Mouse (Mus musculus): ENCODE data around the gene Six3. TPM values are rescaled to one million over a fixed set of nuclear protein-coding genes. Genes with fewer than 3 reads are reported as not detected.

The Six3 gene
- polyA plus RNA-seq (2012; ENCODE audit: insufficient read depth, insufficient read length, missing spikeins), result not detected in 2 replicates

DNA sequence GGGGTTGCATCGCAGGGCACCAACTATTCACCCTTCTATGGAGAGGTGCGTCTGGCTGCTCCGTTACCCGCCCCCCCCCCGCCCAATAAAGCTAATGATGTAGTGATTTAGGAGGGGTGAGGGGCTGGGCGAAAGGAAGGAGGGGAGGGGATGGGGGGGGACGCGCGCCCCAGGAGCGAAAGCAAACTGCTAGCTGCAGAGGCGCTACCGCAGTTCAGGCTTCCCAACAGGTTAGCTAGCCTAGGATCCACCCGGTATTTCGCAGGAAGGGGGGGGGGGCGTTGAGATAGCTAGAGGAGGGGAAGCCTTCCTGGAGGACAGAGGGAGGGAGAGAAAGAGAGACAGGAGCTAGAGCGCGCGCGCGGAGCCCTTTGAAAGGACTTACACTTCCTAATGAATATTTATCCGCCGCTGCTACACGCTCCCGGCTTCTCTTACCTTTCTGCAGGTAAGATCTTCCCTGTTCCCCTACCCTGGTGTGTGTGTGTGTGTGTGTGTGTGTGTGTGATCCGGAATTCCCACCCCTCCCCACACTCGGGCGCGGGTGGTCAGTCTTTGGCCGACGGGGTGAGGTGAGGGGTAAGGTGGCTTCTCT, at the start of gene Six3:
Gene Six3 (plus strand): TSS at position 343 of the 595 bp plus-strand sequence.
- Histone ChIP-seq H3K4me1 (ENCODE audit: control insufficient read depth, insufficient read depth, insufficient read length, low read length) (no peaks in the 10 kb centered on the region), H3K27ac (replicated peaks; ENCODE audit: low read depth, low read length) (no peak within 1 kb of the TSS), H3K4me3 (ENCODE audit: insufficient read depth, low read depth, low read length) (no peak within 1 kb of the TSS)

DNA sequence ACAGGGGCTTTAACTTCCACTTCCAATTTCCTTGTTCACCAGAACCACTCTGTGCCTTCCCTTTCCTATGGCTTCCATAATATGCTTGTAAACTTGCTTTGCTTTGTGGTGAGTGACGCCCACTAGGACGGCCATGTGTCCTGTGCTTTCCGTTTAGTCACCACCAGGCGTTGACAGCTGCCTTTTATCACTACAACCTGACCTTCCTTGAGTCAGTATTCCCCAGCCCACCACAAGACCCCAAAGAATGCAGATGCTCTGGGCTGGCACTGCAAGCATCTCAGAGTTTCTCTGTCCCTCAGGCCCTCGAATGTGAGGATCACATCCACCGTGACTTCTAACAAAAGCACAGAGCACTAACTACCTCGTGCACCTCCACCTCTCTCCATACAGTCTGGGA, 49.3 kb upstream of the Six3 start:
- no peak overlapping the region for H3K4me3 ChIP-seq (ENCODE audit: insufficient read depth, low read depth, low read length)

GRCm38 (mm10) chr17:85574023-85574422, 39.4 kb upstream of the Six3 start:
- H3K4me1 ChIP-seq (ENCODE audit: control insufficient read depth, insufficient read depth, insufficient read length, low read length), result no peaks in the 10 kb centered on the region
- H3K27ac ChIP-seq (replicated peaks; ENCODE audit: low read depth, low read length), result no peak overlapping the region
- no peak overlapping the region for H3K4me3 ChIP-seq (ENCODE audit: insufficient read depth, low read depth, low read length)

More for the DNA sequence above, 49.3 kb upstream of the Six3 start:
- Histone ChIP-seq H3K27ac (replicated peaks; ENCODE audit: low read depth, low read length) (no peak overlapping the region), H3K4me1 (ENCODE audit: control insufficient read depth, insufficient read depth, insufficient read length, low read length) (no peaks in the 10 kb centered on the region)

- H3K4me1 ChIP-seq (ENCODE audit: control insufficient read depth, insufficient read depth, insufficient read length, low read length), result no peaks in the 10 kb centered on the region
- H3K4me3 ChIP-seq (ENCODE audit: insufficient read depth, low read depth, low read length), result no peak overlapping the region
These were observed 35.1 kb upstream of the Six3 start for GRCm38 (mm10) chr17:85578290-85578689.

GRCm38 (mm10) chr17:85579350-85579749, 34.1 kb upstream of the Six3 start:
- no peak overlapping the region for H3K27ac ChIP-seq (replicated peaks; ENCODE audit: low read depth, low read length)
- H3K4me1 ChIP-seq (ENCODE audit: control insufficient read depth, insufficient read depth, insufficient read length, low read length), result no peaks in the 10 kb centered on the region
- no peak overlapping the region for H3K4me3 ChIP-seq (ENCODE audit: insufficient read depth, low read depth, low read length)

More at GRCm38 (mm10) chr17:85578290-85578689, 35.1 kb upstream of the Six3 start:
- no peak overlapping the region for H3K27ac ChIP-seq (replicated peaks; ENCODE audit: low read depth, low read length)

GRCm38 (mm10) chr17:85580221-85580620, 33.2 kb upstream of the Six3 start:
- no peak overlapping the region for H3K27ac ChIP-seq (replicated peaks; ENCODE audit: low read depth, low read length)
- no peaks in the 10 kb centered on the region for H3K4me1 ChIP-seq (ENCODE audit: control insufficient read depth, insufficient read depth, insufficient read length, low read length)
- H3K4me3 ChIP-seq (ENCODE audit: insufficient read depth, low read depth, low read length), result no peak overlapping the region

DNA sequence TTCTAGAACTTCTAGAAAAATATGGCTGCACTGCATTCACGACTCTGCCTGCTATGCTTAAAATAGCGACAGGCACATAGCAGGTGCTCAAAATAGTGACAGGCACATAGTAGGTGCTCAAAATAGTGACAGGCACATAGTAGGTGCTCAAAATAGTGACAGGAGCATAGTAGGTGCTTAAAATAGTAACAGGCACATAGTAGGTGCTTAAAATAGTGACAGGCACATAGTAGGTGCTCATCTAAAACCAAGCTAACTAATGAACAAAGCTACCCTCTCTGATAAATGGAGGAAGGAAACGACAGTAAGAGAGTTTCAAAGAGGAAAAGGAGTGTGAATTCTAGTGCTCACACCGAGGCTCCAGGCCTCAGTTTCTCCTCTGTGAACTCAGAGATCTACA, 29.2 kb upstream of the Six3 start:
- H3K4me3 ChIP-seq (ENCODE audit: insufficient read depth, low read depth, low read length), result no peak overlapping the region
- H3K27ac ChIP-seq (replicated peaks; ENCODE audit: low read depth, low read length), result no peak overlapping the region
- no peaks in the 10 kb centered on the region for H3K4me1 ChIP-seq (ENCODE audit: control insufficient read depth, insufficient read depth, insufficient read length, low read length)

GRCm38 (mm10) chr17:85584573-85584972, 28.8 kb upstream of the Six3 start:
- no peaks in the 10 kb centered on the region for H3K4me1 ChIP-seq (ENCODE audit: control insufficient read depth, insufficient read depth, insufficient read length, low read length)
- no peak overlapping the region for H3K4me3 ChIP-seq (ENCODE audit: insufficient read depth, low read depth, low read length)
- H3K27ac ChIP-seq (replicated peaks; ENCODE audit: low read depth, low read length), result no peak overlapping the region

- Histone ChIP-seq H3K4me3 (ENCODE audit: insufficient read depth, low read depth, low read length) (no peak overlapping the region), H3K4me1 (ENCODE audit: control insufficient read depth, insufficient read depth, insufficient read length, low read length) (no peaks in the 10 kb centered on the region), H3K27ac (replicated peaks; ENCODE audit: low read depth, low read length) (no peak overlapping the region)
These were observed 27.6 kb upstream of the Six3 start for GRCm38 (mm10) chr17:85585779-85586178.

- H3K4me1 ChIP-seq (ENCODE audit: control insufficient read depth, insufficient read depth, insufficient read length, low read length), result no peaks in the 10 kb centered on the region
- no peak overlapping the region for H3K27ac ChIP-seq (replicated peaks; ENCODE audit: low read depth, low read length)
- no peak overlapping the region for H3K4me3 ChIP-seq (ENCODE audit: insufficient read depth, low read depth, low read length)
These were observed 21.4 kb upstream of the Six3 start for GRCm38 (mm10) chr17:85591976-85592375.

DNA sequence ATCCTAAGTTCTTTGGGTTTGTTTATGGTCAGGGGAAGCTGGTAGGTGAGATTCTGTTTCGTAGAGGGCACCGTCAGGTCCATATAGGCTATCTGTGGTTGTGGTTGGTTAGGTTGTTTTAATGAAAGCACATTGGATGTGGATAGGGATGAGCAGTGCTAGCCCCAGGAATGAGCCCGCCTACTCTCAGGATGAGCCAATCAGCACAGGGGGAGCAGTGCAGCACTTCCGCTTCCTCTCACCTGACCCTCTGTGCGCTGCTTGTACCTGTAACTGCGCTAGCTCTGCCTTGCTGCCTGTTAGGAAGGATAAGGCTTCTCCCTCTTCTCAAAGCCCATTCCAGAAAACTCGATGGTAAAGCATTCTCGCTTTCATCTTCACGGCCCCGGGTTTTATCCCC, 17.6 kb upstream of the Six3 start:
- Histone ChIP-seq H3K4me1 (ENCODE audit: control insufficient read depth, insufficient read depth, insufficient read length, low read length) (no peaks in the 10 kb centered on the region), H3K4me3 (ENCODE audit: insufficient read depth, low read depth, low read length) (no peak overlapping the region), H3K27ac (replicated peaks; ENCODE audit: low read depth, low read length) (no peak overlapping the region)

DNA sequence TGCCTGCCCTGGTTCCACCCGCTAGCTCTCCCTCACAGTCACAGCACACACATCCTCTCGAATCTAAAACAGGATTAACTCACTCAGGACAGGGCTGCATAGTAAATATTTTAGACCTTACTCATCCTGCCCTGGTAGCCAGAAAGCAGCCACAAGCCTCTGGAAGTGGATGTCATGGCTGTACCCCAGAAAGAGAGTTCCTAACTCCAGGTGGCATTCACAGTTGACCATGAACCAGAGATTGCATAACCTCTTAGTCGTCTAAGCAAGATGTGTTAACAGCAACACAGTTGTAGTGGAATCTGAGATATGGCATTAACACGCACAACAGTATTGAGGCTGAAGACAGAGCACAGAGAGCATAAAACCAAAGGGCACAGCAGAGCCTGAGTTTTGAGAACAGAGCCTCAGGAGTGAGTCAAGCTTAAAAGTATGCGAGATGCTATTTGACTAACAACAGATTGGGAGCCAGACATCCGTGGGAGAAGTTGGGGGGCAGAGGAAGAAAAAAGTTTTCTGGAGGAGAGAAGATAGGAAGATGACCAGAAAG, 17.0 kb upstream of the Six3 start:
- Histone ChIP-seq H3K27ac (replicated peaks; ENCODE audit: low read depth, low read length) (no peak overlapping the region), H3K4me3 (ENCODE audit: insufficient read depth, low read depth, low read length) (no peak overlapping the region), H3K4me1 (ENCODE audit: control insufficient read depth, insufficient read depth, insufficient read length, low read length) (no peaks in the 10 kb centered on the region)

DNA sequence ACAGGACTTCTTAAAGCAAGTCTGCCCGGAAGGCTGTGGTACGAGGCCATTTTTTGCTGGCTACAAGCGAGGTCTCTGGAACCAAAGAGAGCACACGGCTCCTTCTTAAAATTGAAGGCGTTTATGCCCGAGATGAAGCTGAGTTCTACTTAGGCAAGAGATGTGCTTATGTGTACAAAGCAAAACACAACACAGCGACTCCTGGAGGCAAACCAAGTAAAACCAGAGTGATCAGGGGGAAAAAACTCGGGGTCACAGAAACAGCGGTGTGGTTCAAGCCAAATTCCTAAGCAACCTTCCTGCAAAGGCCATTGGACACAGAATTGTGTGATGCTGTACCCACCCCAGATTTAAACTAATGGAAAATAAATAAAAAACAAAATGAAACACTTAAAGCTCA, 13.9 kb upstream of the Six3 start:
- no peak overlapping the region for H3K4me3 ChIP-seq (ENCODE audit: insufficient read depth, low read depth, low read length)
- H3K4me1 ChIP-seq (ENCODE audit: control insufficient read depth, insufficient read depth, insufficient read length, low read length), result no peaks in the 10 kb centered on the region
- H3K27ac ChIP-seq (replicated peaks; ENCODE audit: low read depth, low read length), result no peak overlapping the region

DNA sequence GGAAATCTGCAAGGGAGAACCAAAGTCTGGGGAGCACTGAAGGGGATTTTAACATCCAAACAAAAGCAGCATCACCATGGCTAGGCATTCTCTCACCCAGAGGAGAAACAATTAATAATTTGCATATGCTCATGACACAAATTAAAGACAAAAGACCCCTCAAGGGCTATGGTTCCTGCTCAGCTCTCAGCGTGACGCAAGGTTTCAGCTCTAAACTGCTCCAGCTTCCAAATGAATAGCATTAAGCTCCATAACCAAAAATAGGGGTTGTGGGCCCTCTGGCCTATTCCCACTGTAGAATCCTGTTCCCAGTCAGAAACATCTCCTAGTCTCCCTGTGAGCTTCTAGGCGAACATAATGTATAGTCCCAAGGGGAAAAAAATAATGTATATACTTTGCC, 6.9 kb upstream of the Six3 start:
- Histone ChIP-seq H3K4me3 (ENCODE audit: insufficient read depth, low read depth, low read length) (no peak overlapping the region), H3K4me1 (ENCODE audit: control insufficient read depth, insufficient read depth, insufficient read length, low read length) (no peaks in the 10 kb centered on the region), H3K27ac (replicated peaks; ENCODE audit: low read depth, low read length) (no peak overlapping the region)

DNA sequence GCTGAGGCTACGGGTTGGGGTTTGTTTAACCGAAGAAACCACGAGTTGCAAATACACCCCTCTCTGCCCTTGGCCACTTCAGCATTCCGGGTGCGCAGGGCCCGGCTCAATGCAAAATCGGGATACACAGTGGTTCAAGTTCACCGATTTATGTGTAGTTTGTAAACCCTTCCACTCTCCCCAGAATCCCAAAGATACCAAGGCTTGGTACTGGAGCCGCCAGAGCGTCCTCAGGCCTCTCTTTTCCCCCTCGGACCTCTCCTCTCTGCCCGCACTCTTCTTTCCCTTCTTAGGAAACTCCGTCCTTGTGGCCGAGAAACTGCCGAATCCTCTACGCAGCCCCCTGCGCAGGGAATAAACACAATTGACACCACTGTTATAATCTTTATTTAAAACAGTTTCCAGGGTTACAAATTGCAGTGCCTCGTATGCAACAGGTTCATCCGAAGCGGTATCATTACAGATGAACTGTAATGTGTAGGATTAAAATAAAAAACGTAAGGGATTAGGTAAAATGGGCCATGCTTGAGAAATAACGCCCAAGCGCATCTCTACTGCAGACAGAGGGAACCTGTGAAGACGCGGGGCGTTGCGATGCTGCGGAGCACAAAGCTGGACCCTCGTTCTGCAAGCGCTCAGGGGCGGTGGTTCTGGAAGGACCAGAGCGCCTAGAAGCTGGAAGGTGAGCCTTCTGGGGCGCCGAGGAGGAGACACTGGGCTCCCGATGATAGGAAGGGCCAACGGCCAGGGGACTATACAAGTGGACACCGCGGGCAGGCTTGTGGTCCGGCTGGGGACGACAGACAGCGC, 5.6 kb upstream of the Six3 start:
- H3K4me1 ChIP-seq (ENCODE audit: control insufficient read depth, insufficient read depth, insufficient read length, low read length), result no peaks in the 10 kb centered on the region
- H3K27ac ChIP-seq (replicated peaks; ENCODE audit: low read depth, low read length), result no peak overlapping the region
- no peak overlapping the region for H3K4me3 ChIP-seq (ENCODE audit: insufficient read depth, low read depth, low read length)

All from brown adipose tissue, adult 24 weeks (tissue).